Mouse (Mus musculus): ENCODE data around the gene Trpv6. TPM values are rescaled to one million over a fixed set of nuclear protein-coding genes. Genes with fewer than 3 reads are reported as not detected.

Trpv6 gene
- polyA plus RNA-seq, 1 experiment from 2014 or later = 0.49 TPM

- ATAC-seq (ENCODE audit: low FRiP score, low read depth) = no peak
- Histone ChIP-seq H3K4me2 (replicated peaks) (no peak overlapping the region), H3K4me3 (no peak overlapping the region), H3K36me3 (peaks cover 21% of the 10 kb centered on the region; the same call in 1 of the 2 replicates), H3K9ac (no peak overlapping the region), H3K27ac (no peak overlapping the region), H3K4me1 (no peaks in the 10 kb centered on the region), H3K9me3 (no peaks in the 10 kb centered on the region), H3K27me3 (replicated peaks) (no peaks in the 10 kb centered on the region)
- 92% methylated on average over 9 of the region's 9 CpGs for WGBS
Measured at GRCm38 (mm10) chr6:41620173-41620798, 15.9 kb downstream of the Trpv6 start.

DNA sequence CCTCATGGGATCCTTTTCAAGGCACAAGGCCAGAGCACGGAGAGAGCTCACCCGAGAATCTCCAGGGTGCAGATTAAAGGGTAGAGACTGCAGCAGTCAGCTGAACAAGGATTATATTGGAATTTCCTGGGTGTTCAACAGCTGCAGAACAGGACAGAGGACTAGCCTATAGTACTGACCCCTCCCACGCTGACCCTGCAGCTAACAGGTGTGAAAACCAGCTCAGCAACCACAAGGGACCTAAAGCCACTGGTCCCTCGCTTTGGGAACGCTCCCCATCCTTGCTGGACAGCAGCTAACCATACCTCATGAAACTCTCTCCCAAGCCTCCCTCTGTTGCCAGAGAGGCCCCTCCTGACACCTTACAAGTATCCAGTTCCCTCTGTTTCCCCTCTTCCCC, 28.6 kb downstream of the Trpv6 start:
- no peaks in the 10 kb centered on the region for H3K9me3 ChIP-seq
- H3K36me3 ChIP-seq = no peaks in the 10 kb centered on the region
- H3K4me3 ChIP-seq = no peak overlapping the region
- no peak overlapping the region for H3K4me2 ChIP-seq (replicated peaks)
- H3K9ac ChIP-seq = no peak overlapping the region
- H3K27me3 ChIP-seq (replicated peaks) = no peaks in the 10 kb centered on the region
- WGBS = 71% methylated on average over 5 of the region's 5 CpGs
- no peak for ATAC-seq (ENCODE audit: low FRiP score, low read depth)
- no peak overlapping the region for H3K27ac ChIP-seq
- H3K4me1 ChIP-seq = peaks cover 6% of the 10 kb centered on the region; the same call in 1 of the 2 replicates

- peaks cover 6% of the 10 kb centered on the region; the same call in 1 of the 2 replicates for H3K4me1 ChIP-seq
- peak overlapping the region; percentile 65 for H3K4me3 ChIP-seq
- no peaks in the 10 kb centered on the region for H3K36me3 ChIP-seq
- no peak overlapping the region for H3K27ac ChIP-seq
- H3K9ac ChIP-seq = peak overlapping the region; percentile 77
- ATAC-seq (ENCODE audit: low FRiP score, low read depth) = peak; percentile 3
- no peaks in the 10 kb centered on the region for H3K27me3 ChIP-seq (replicated peaks)
- WGBS = 4% methylated on average over 4 of the region's 4 CpGs
- H3K4me2 ChIP-seq (replicated peaks) = peak overlapping the region; percentile 86
- no peaks in the 10 kb centered on the region for H3K9me3 ChIP-seq
Measured at GRCm38 (mm10) chr6:41606214-41606613, 30.0 kb downstream of the Trpv6 start.

DNA sequence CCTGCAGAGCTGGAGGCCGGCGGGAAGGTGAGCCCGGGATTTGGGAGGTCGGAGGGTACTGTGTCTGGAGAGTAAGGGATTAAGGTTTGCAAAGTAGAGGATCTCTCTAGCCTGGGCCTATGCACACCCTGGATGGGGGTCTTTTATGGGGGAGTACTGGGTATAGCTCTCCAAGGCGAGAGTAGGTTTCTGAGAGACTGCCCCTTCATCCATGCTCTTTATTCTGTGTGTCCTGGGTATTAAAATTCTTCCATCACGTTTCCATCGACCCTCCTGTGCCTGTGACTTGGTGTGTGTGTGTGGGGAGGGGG, 30.5 kb downstream of the Trpv6 start:
- Histone ChIP-seq H3K4me2 (replicated peaks) (peak overlapping the region; percentile 86), H3K4me1 (peaks cover 6% of the 10 kb centered on the region; the same call in 1 of the 2 replicates), H3K27me3 (replicated peaks) (no peaks in the 10 kb centered on the region), H3K9me3 (no peaks in the 10 kb centered on the region), H3K9ac (peak overlapping the region; percentile 77), H3K4me3 (peak overlapping the region; percentile 65), H3K36me3 (no peaks in the 10 kb centered on the region), H3K27ac (0 out of 2 replicates have a peak overlapping the region, but pooled peaks have one; percentile 66)
- 0% methylated on average over 7 of the region's 7 CpGs for WGBS
- peak; percentile 66 for ATAC-seq (ENCODE audit: low FRiP score, low read depth)

DNA sequence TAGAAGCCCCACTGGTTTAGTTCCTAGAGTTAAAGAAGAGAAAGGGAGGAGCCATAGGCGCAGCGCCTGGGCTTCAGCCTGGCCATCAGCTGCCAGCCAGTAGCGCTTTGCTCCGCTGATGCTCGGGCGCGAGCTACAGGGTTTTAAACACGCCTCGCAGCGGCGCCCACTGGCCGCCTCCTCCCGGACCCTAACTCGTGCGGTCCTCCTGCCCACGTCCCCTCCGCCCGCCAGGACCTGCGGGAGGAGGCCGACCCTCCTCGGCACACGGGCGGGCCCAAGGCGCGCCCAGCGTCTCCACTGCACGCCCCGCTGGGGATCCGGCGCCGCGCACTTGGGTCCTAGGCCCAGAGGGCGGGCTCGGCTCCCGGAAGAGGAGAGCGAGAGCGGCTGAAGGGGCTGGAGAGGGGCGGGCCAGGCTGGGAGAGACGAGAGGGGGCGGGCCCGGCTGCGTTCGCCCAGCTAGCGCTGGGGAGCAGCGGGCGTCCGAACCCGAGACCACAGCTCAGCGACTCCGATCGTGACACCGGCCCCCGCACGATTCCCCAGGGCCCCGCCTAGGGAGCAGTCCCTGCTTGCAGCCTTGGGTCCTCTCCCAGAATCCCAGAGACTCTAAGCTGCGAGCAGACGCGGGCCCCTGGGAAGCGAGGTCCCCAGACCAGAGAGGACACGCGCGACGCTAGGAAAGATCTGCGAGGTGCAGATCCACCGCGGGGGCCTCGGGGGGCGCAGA, 31.0 kb downstream of the Trpv6 start, which contains the start of gene Ephb6:
Gene Ephb6, plus strand, starts transcription at position 422 of the 733 bp plus-strand sequence.
- peak within 1 kb of the TSS; percentile 65 for H3K4me3 ChIP-seq
- peak; percentile 94 for ATAC-seq (ENCODE audit: low FRiP score, low read depth)

GRCm38 (mm10) chr6:41604401-41605050, 31.7 kb downstream of the Trpv6 start:
- peak; percentile 65 for ATAC-seq (ENCODE audit: low FRiP score, low read depth)
- H3K27ac ChIP-seq = peak overlapping the region; percentile 66; the same call in 1 of the 2 replicates
- H3K36me3 ChIP-seq = no peaks in the 10 kb centered on the region
- WGBS = under 1% methylated on average over 23 of the region's 23 CpGs
- H3K27me3 ChIP-seq (replicated peaks) = no peaks in the 10 kb centered on the region
- no peaks in the 10 kb centered on the region for H3K9me3 ChIP-seq
- peak overlapping the region; percentile 77 for H3K9ac ChIP-seq
- peak overlapping the region; percentile 86 for H3K4me2 ChIP-seq (replicated peaks)
- peak overlapping the region; percentile 65 for H3K4me3 ChIP-seq
- H3K4me1 ChIP-seq = peaks cover 6% of the 10 kb centered on the region; the same call in 1 of the 2 replicates

More for the DNA sequence above, 31.0 kb downstream of the Trpv6 start, which contains the start of gene Ephb6:
- WGBS = under 1% methylated on average over 64 of the region's 68 CpGs
- peak within 1 kb of the TSS; percentile 66; the same call in 1 of the 2 replicates for H3K27ac ChIP-seq
- peak within 1 kb of the TSS; percentile 86 for H3K4me2 ChIP-seq (replicated peaks)
- H3K9me3 ChIP-seq = no peaks in the 10 kb centered on the region
- H3K36me3 ChIP-seq = no peaks in the 10 kb centered on the region
- H3K27me3 ChIP-seq (replicated peaks) = no peaks in the 10 kb centered on the region
- H3K4me1 ChIP-seq = peaks cover 6% of the 10 kb centered on the region; the same call in 1 of the 2 replicates
- H3K9ac ChIP-seq = peak within 1 kb of the TSS; percentile 77

DNA sequence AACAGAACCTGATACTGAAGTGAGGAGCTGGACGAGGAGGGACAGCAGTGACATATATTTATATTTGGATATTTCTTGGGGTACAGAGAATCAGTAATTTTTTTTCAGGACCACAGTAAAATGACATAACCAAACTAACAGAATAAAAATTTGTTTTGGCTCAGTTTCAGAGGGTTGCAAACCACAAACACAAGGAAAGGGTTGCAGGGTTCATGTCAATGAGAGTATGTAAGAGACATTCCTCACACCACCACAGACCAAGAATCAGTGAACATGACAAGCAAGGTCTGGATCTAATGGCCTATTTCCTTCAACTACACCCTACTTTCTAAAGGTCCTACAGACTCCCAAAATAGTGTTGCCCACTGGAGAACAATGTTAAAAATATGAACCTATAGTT, 54.0 kb downstream of the Trpv6 start:
- Histone ChIP-seq H3K36me3 (no peaks in the 10 kb centered on the region), H3K4me3 (no peak overlapping the region), H3K27me3 (replicated peaks) (no peaks in the 10 kb centered on the region), H3K27ac (no peak overlapping the region), H3K4me1 (no peaks in the 10 kb centered on the region), H3K4me2 (replicated peaks) (no peak overlapping the region), H3K9ac (no peak overlapping the region), H3K9me3 (no peaks in the 10 kb centered on the region)
- WGBS = 89% methylated on average over 1 of the region's 1 CpGs
- no peak for ATAC-seq (ENCODE audit: low FRiP score, low read depth)

DNA sequence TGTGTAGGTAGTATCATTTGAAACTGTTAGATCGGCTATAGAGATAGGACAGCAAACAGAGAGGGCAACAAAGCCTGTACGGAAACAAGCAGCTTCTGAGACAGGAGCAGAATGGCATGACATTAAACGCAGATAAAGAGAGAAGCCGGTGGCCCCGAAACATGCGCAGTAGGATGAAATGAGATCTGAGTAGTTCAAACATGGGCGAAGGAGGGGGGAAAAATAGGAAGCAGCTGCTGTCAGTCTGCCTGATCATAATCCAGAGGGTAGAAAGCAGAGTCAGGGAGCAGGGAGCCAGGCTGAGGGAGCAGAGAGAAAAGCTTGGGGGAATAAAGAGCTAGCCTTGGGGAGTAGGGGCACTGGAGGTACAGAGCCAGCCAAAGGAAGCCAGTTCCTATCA, 54.9 kb downstream of the Trpv6 start:
- Histone ChIP-seq H3K27ac (no peak overlapping the region), H3K4me1 (no peaks in the 10 kb centered on the region), H3K9me3 (no peaks in the 10 kb centered on the region), H3K4me2 (replicated peaks) (no peak overlapping the region), H3K27me3 (replicated peaks) (no peaks in the 10 kb centered on the region), H3K4me3 (no peak overlapping the region), H3K9ac (no peak overlapping the region), H3K36me3 (no peaks in the 10 kb centered on the region)
- 83% methylated on average over 7 of the region's 7 CpGs for WGBS
- no peak for ATAC-seq (ENCODE audit: low FRiP score, low read depth)

- H3K27me3 ChIP-seq (replicated peaks) = no peaks in the 10 kb centered on the region
- H3K9me3 ChIP-seq = no peaks in the 10 kb centered on the region
- no peak overlapping the region for H3K4me3 ChIP-seq
- 68% methylated on average over 5 of the region's 5 CpGs for WGBS
- ATAC-seq (ENCODE audit: low FRiP score, low read depth) = no peak
- H3K9ac ChIP-seq = no peak overlapping the region
- H3K36me3 ChIP-seq = no peaks in the 10 kb centered on the region
- H3K4me1 ChIP-seq = no peaks in the 10 kb centered on the region
- H3K4me2 ChIP-seq (replicated peaks) = no peak overlapping the region
- H3K27ac ChIP-seq = no peak overlapping the region
Measured at GRCm38 (mm10) chr6:41577297-41577696, 58.9 kb downstream of the Trpv6 start.

- H3K4me1 ChIP-seq = no peaks in the 10 kb centered on the region
- no peaks in the 10 kb centered on the region for H3K36me3 ChIP-seq
- no peak overlapping the region for H3K4me2 ChIP-seq (replicated peaks)
- no peak overlapping the region for H3K4me3 ChIP-seq
- H3K9me3 ChIP-seq = no peaks in the 10 kb centered on the region
- 75% methylated on average over 5 of the region's 5 CpGs for WGBS
- H3K27me3 ChIP-seq (replicated peaks) = no peaks in the 10 kb centered on the region
- ATAC-seq (ENCODE audit: low FRiP score, low read depth) = no peak
- H3K9ac ChIP-seq = no peak overlapping the region
- H3K27ac ChIP-seq = no peak overlapping the region
Measured at GRCm38 (mm10) chr6:41576526-41577097, 59.6 kb downstream of the Trpv6 start.

Measured in neural tube, embryonic 12.5 days (tissue).